Mouse (Mus musculus): ENCODE measurements around the gene Lrfn4. TPM values are rescaled to one million over a fixed set of nuclear protein-coding genes. Genes with fewer than 3 reads are reported as not detected.
"Not testable (repeated sequence)": the region's sequence is repeated elsewhere in the genome, so short reads cannot be mapped to it uniquely, and the experiment has no call there.

Lrfn4 gene
- polyA plus RNA-seq, 1 experiment: 2.4 TPM

DNA sequence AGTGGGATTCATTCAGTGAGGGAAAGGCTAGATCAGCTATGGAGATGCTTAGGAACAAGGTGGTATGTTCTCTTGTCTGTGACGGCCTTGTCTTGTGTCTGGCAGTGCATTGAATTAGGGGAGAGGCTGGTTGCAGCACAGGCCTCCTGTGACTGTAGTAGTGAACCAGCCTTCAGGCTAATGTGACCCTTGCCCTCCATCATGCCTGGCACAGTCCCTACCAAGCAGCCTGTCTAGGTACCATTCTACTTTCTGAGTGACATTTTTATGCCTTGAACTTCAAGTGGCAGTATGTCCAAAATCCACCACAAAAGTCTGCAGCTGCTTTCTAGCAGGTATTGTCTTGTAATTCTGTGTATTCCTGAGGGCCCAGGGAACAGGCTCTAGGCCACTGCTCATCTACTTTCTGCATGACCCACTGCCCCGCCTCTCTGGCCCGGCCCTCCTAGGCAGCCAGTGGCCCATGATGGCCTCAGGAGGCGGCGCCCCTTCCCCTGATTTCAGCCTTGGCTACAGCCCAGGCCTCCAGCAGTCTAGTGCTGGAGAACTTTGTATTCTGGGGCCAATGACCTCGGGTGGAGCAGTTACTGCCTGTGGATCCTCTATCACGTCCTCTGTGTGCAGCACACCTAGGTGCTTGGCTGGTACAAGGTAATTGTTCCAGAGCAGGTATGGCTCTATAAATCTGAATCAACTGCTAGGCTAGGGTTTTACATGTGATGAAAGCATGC, 21.5 kb downstream of the Lrfn4 start:
- Histone ChIP-seq H3K36me3 (replicated peaks; ENCODE audit: low read length) (no peaks in the 10 kb centered on the region), H3K27me3 (replicated peaks) (peaks cover 56% of the 10 kb centered on the region), H3K4me3 (replicated peaks) (no peak overlapping the region), H3K9me3 (no peaks in the 10 kb centered on the region), H3K4me1 (no peaks in the 10 kb centered on the region)
- TF ChIP-seq FLI1 (IDR thresholded peaks at IDR 0.05; ENCODE audit: low read length) (no peak), GATA1 (IDR thresholded peaks at IDR 0.05; ENCODE audit: borderline replicate concordance, low read length) (no peak)

GRCm38 (mm10) chr19:4590025-4590424, 25.4 kb downstream of the Lrfn4 start:
- TF ChIP-seq GATA1 (IDR thresholded peaks at IDR 0.05; ENCODE audit: borderline replicate concordance, low read length): no peak
- TF ChIP-seq FLI1 (IDR thresholded peaks at IDR 0.05; ENCODE audit: low read length): no peak
- H3K36me3 ChIP-seq (replicated peaks; ENCODE audit: low read length): no peaks in the 10 kb centered on the region
- no peaks in the 10 kb centered on the region for H3K4me1 ChIP-seq
- peaks cover 63% of the 10 kb centered on the region for H3K27me3 ChIP-seq (replicated peaks)
- H3K4me3 ChIP-seq (replicated peaks): no peak overlapping the region
- H3K9me3 ChIP-seq: no peaks in the 10 kb centered on the region

- TF ChIP-seq FLI1 (IDR thresholded peaks at IDR 0.05; ENCODE audit: low read length) (no peak), GATA1 (IDR thresholded peaks at IDR 0.05; ENCODE audit: borderline replicate concordance, low read length) (no peak)
- Histone ChIP-seq H3K36me3 (replicated peaks; ENCODE audit: low read length) (no peaks in the 10 kb centered on the region), H3K4me3 (replicated peaks) (no peak overlapping the region), H3K27me3 (replicated peaks) (peaks cover 66% of the 10 kb centered on the region), H3K9me3 (no peaks in the 10 kb centered on the region), H3K4me1 (no peaks in the 10 kb centered on the region)
Observed at GRCm38 (mm10) chr19:4589081-4589480, 26.4 kb downstream of the Lrfn4 start.

DNA sequence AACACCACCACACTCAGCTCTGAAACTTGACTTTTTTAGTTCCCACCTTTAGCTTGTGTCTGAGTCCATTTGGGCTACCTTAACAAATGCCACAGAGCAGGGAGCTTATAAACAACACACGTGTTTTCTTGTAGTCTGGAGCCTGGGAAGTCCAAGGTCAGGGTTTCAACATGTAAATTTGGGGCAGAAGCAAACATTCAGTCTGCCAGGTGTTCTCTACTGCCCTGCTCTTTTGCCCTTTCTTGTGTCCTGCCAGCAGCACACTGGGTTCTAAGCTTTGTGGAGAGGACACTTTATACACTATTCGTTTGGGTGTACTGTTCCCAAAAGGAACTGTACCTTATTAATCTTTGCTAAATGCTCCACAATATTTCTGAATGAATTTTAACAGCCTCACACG, 27.0 kb downstream of the Lrfn4 start:
- Histone ChIP-seq H3K4me3 (replicated peaks) (no peak overlapping the region), H3K27me3 (replicated peaks) (peaks cover 66% of the 10 kb centered on the region), H3K9me3 (no peaks in the 10 kb centered on the region), H3K36me3 (replicated peaks; ENCODE audit: low read length) (no peaks in the 10 kb centered on the region), H3K4me1 (no peaks in the 10 kb centered on the region)
- TF ChIP-seq GATA1 (IDR thresholded peaks at IDR 0.05; ENCODE audit: borderline replicate concordance, low read length) (no peak), FLI1 (IDR thresholded peaks at IDR 0.05; ENCODE audit: low read length) (no peak)

DNA sequence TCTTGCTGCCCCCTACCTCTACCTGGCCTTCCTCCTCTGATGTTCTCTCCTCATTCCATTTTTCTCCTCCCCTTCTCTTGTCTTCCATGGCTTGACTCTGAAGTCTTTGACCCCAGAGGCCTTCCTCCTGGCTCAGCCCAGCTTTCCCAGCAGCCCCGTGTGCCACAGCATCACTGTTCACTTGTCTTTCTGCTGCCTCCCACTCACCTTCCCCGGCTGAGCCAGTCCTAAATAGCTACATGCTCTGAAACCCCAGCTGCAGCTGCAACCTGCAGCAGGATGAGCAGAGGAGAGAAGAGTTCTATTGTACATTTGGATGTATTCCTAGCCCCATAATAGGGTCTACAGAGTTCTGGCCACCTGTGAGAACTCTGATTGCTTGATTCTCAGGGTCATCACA, 28.0 kb downstream of the Lrfn4 start:
- Histone ChIP-seq H3K9me3 (no peaks in the 10 kb centered on the region), H3K4me3 (replicated peaks) (no peak overlapping the region), H3K4me1 (no peaks in the 10 kb centered on the region), H3K27me3 (replicated peaks) (peaks cover 60% of the 10 kb centered on the region), H3K36me3 (replicated peaks; ENCODE audit: low read length) (no peaks in the 10 kb centered on the region)
- no peak for TF ChIP-seq GATA1 (IDR thresholded peaks at IDR 0.05; ENCODE audit: borderline replicate concordance, low read length)
- no peak for TF ChIP-seq FLI1 (IDR thresholded peaks at IDR 0.05; ENCODE audit: low read length)

GRCm38 (mm10) chr19:4586783-4587182, 28.7 kb downstream of the Lrfn4 start:
- not testable (repeated sequence) for H3K4me1 ChIP-seq; H3K36me3 ChIP-seq (replicated peaks; ENCODE audit: low read length); H3K4me3 ChIP-seq (replicated peaks); H3K9me3 ChIP-seq
- H3K27me3 ChIP-seq (replicated peaks): peaks cover 58% of the 10 kb centered on the region

GRCm38 (mm10) chr19:4583856-4584255, 31.6 kb downstream of the Lrfn4 start:
- no peaks in the 10 kb centered on the region for H3K9me3 ChIP-seq
- TF ChIP-seq FLI1 (IDR thresholded peaks at IDR 0.05; ENCODE audit: low read length) (no peak), GATA1 (IDR thresholded peaks at IDR 0.05; ENCODE audit: borderline replicate concordance, low read length) (no peak)
- no peaks in the 10 kb centered on the region for H3K36me3 ChIP-seq (replicated peaks; ENCODE audit: low read length)
- H3K4me1 ChIP-seq: no peaks in the 10 kb centered on the region
- H3K4me3 ChIP-seq (replicated peaks): no peak overlapping the region
- H3K27me3 ChIP-seq (replicated peaks): peaks cover 44% of the 10 kb centered on the region

DNA sequence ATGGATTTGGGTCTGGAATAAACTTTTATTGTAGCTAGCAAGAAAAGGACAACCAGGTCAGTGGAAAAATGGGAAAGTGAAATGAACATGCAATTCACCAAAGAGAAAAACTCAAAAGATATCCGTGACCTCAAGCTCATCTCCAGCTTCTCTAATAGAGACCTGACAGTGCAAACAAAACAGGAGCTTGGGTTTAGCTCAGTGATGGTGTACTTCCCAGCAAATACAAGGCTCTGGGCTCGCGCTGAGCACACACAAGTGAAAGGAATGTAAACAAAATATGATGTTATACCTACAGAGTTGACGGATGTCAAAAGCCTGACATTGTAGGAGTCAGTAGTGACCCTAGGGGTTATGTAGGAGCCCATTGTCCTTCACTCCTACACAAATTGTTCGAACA, 36.2 kb downstream of the Lrfn4 start:
- Histone ChIP-seq H3K9me3 (no peaks in the 10 kb centered on the region), H3K4me3 (replicated peaks) (no peak overlapping the region), H3K36me3 (replicated peaks; ENCODE audit: low read length) (no peaks in the 10 kb centered on the region), H3K4me1 (no peaks in the 10 kb centered on the region; the same call in 1 of the 2 replicates), H3K27me3 (replicated peaks) (peaks cover 35% of the 10 kb centered on the region)
- no peak for TF ChIP-seq GATA1 (IDR thresholded peaks at IDR 0.05; ENCODE audit: borderline replicate concordance, low read length)
- TF ChIP-seq FLI1 (IDR thresholded peaks at IDR 0.05; ENCODE audit: low read length): no peak

GRCm38 (mm10) chr19:4578799-4579198, 36.7 kb downstream of the Lrfn4 start:
- Histone ChIP-seq H3K36me3 (replicated peaks; ENCODE audit: low read length) (no peaks in the 10 kb centered on the region), H3K4me3 (replicated peaks) (no peak overlapping the region)
- TF ChIP-seq GATA1 (IDR thresholded peaks at IDR 0.05; ENCODE audit: borderline replicate concordance, low read length) (no peak), FLI1 (IDR thresholded peaks at IDR 0.05; ENCODE audit: low read length) (no peak)

GRCm38 (mm10) chr19:4573241-4573640, 42.2 kb downstream of the Lrfn4 start:
- Histone ChIP-seq H3K27me3 (replicated peaks) (peaks cover 44% of the 10 kb centered on the region), H3K9me3 (no peaks in the 10 kb centered on the region), H3K4me3 (replicated peaks) (no peak overlapping the region), H3K4me1 (no peaks in the 10 kb centered on the region; the same call in 1 of the 2 replicates), H3K36me3 (replicated peaks; ENCODE audit: low read length) (no peaks in the 10 kb centered on the region)
- TF ChIP-seq FLI1 (IDR thresholded peaks at IDR 0.05; ENCODE audit: low read length) (no peak), GATA1 (IDR thresholded peaks at IDR 0.05; ENCODE audit: borderline replicate concordance, low read length) (no peak)

More at GRCm38 (mm10) chr19:4578799-4579198, 36.7 kb downstream of the Lrfn4 start:
- H3K4me1 ChIP-seq: no peaks in the 10 kb centered on the region; the same call in 1 of the 2 replicates
- no peaks in the 10 kb centered on the region for H3K9me3 ChIP-seq
- H3K27me3 ChIP-seq (replicated peaks): peaks cover 35% of the 10 kb centered on the region
